ENCODE assay signal across 8 mouse cellular contexts in genomic region chr13:48552181-48553090, GRCm38 (mm10). TPM values are rescaled to one million over a fixed set of nuclear protein-coding genes. Genes with fewer than 3 reads are reported as not detected.
A peak's percentile ranks its signal among the peaks of the same experiment; 100 is the strongest.
DNase-seq lines count a peak whose midpoint lies in the region; ATAC-seq and TF ChIP-seq lines count a peak whose summit lies in the region.

No protein-coding gene starts in this region.

- ATAC-seq in embryonic facial prominence, embryonic 15.5 days (ENCODE audit: insufficient number of reproducible peaks, low FRiP score, low TSS enrichment, low read depth) = peak; percentile 90
- peak; percentile 63 for ATAC-seq in kidney, postnatal 0 days (replicated peaks; ENCODE audit: low FRiP score, low read depth)

- peak; percentile 91 for DNase-seq in 3134 (ENCODE audit: extremely low read depth, insufficient read length, low spot score)
- DNase-seq in adrenal gland, adult 18-20 months (ENCODE audit: low spot score in 2 of 2) = peak; percentile 83 to 88
- DNase-seq in heart, embryonic 10.5 days (ENCODE audit: low spot score) = peak; percentile 79
- peak; percentile 86 for DNase-seq in kidney, postnatal 0 days (ENCODE audit: low spot score)
- peak; percentile 98 for DNase-seq in liver, adult 2 months (ENCODE audit: extremely low read depth, low read depth, low spot score)
- DNase-seq in natural killer cell, adult 2 months (ENCODE audit: low spot score in 2 of 2) = no peak

- 0 out of 2 replicates have a peak, but pooled peaks have one; percentile 43 for TF ChIP-seq POLR2A in liver, adult 2 months (IDR thresholded peaks at IDR 0.05; ENCODE audit: extremely low read depth, insufficient read depth, low read length)
- TF ChIP-seq POLR2A in olfactory bulb, adult 2 months (IDR thresholded peaks at IDR 0.05; ENCODE audit: insufficient read depth, low read depth, low read length) = no peak

- H3K9me3 ChIP-seq in embryonic facial prominence, embryonic 15.5 days (replicated peaks) = no peaks in the 10 kb centered on the region
- H3K9me3 ChIP-seq in heart, embryonic 10.5 days = no peaks in the 10 kb centered on the region
- no peaks in the 10 kb centered on the region for H3K9me3 ChIP-seq in kidney, postnatal 0 days (replicated peaks; ENCODE audit: low read length)

- no peak for TF ChIP-seq CTCF in kidney, postnatal 0 days (IDR thresholded peaks at IDR 0.05; ENCODE audit: low read depth)
- TF ChIP-seq CTCF in liver, adult 2 months (IDR thresholded peaks at IDR 0.05; ENCODE audit: low read depth, low read length) = 0 out of 2 replicates have a peak, but pooled peaks have one; percentile 5
- no peak for TF ChIP-seq CTCF in olfactory bulb, adult 2 months (IDR thresholded peaks at IDR 0.05; ENCODE audit: insufficient read depth, low read depth, low read length)

- H3K4me1 ChIP-seq in embryonic facial prominence, embryonic 15.5 days = peaks cover 18% of the 10 kb centered on the region
- H3K4me1 ChIP-seq in heart, embryonic 10.5 days = peaks cover 20% of the 10 kb centered on the region
- 0 out of 2 replicates have a peak, but pooled peaks cover 3% of the 10 kb centered on the region for H3K4me1 ChIP-seq in kidney, postnatal 0 days (replicated peaks; ENCODE audit: insufficient read depth, low read length)
- peaks cover 1% of the 10 kb centered on the region; the same call in 1 of the 2 replicates for H3K4me1 ChIP-seq in liver, adult 2 months (ENCODE audit: control insufficient read depth, insufficient read depth, low read length)
- H3K4me1 ChIP-seq in olfactory bulb, adult 2 months (ENCODE audit: control insufficient read depth, insufficient read depth, low read length) = peaks cover 11% of the 10 kb centered on the region

- H3K27ac ChIP-seq in embryonic facial prominence, embryonic 15.5 days (replicated peaks) = peak overlapping the region; percentile 94
- peak overlapping the region; percentile 78 for H3K27ac ChIP-seq in heart, embryonic 10.5 days
- H3K27ac ChIP-seq in kidney, postnatal 0 days = peak overlapping the region; percentile 88
- peak overlapping the region; percentile 59 for H3K27ac ChIP-seq in liver, adult 2 months (replicated peaks; ENCODE audit: insufficient read depth, low read depth, low read length)
- H3K27ac ChIP-seq in olfactory bulb, adult 2 months (ENCODE audit: insufficient read depth, low read depth, low read length) = peak overlapping the region; percentile 90

- H3K27me3 ChIP-seq in embryonic facial prominence, embryonic 15.5 days = no peaks in the 10 kb centered on the region
- H3K27me3 ChIP-seq in heart, embryonic 10.5 days (ENCODE audit: insufficient read depth, poor library complexity, severe bottlenecking) = no peaks in the 10 kb centered on the region
- H3K27me3 ChIP-seq in kidney, postnatal 0 days (ENCODE audit: insufficient read depth, low read length) = no peaks in the 10 kb centered on the region
- H3K27me3 ChIP-seq in liver, adult 2 months (ENCODE audit: control insufficient read depth, insufficient read depth, low read length) = no peaks in the 10 kb centered on the region

- H3K9ac ChIP-seq in embryonic facial prominence, embryonic 15.5 days = no peak overlapping the region
- peak overlapping the region; percentile 42; the same call in 1 of the 2 replicates for H3K9ac ChIP-seq in kidney, postnatal 0 days (ENCODE audit: low read depth, low read length)
- peak overlapping the region; percentile 75 for H3K9ac ChIP-seq in liver, adult 2 months (ENCODE audit: low read depth, low read length)

- H3K4me3 ChIP-seq in embryonic facial prominence, embryonic 15.5 days (replicated peaks) = peak overlapping the region; percentile 20
- H3K4me3 ChIP-seq in heart, embryonic 10.5 days = no peak overlapping the region
- H3K4me3 ChIP-seq in kidney, postnatal 0 days (replicated peaks; ENCODE audit: low read depth, low read length) = 0 out of 2 replicates have a peak overlapping the region, but pooled peaks have one; percentile 13
- H3K4me3 ChIP-seq in liver, adult 2 months (ENCODE audit: insufficient read depth, low read depth, low read length) = peak overlapping the region; percentile 64
- H3K4me3 ChIP-seq in olfactory bulb, adult 2 months (ENCODE audit: insufficient read depth, low read depth, low read length) = peak overlapping the region; percentile 19

- WGBS in embryonic facial prominence, embryonic 15.5 days = 41% methylated on average over 21 of the region's 21 CpGs
- WGBS in heart, embryonic 10.5 days = 66% methylated on average over 21 of the region's 21 CpGs
- WGBS in kidney, postnatal 0 days = 38% methylated on average over 21 of the region's 21 CpGs
- WGBS in liver, adult 2 months = 7% methylated on average over 21 of the region's 21 CpGs
- WGBS in olfactory bulb, adult 2 months = 11% methylated on average over 21 of the region's 21 CpGs

- H3K4me2 ChIP-seq in embryonic facial prominence, embryonic 15.5 days (replicated peaks) = peak overlapping the region; percentile 39
- peak overlapping the region; percentile 46 for H3K4me2 ChIP-seq in kidney, postnatal 0 days (ENCODE audit: low read length)

- no peaks in the 10 kb centered on the region for H3K79me2 ChIP-seq in liver, adult 2 months (ENCODE audit: control insufficient read depth, insufficient read depth, low read length)

- no peaks in the 10 kb centered on the region for H3K36me3 ChIP-seq in embryonic facial prominence, embryonic 15.5 days
- no peaks in the 10 kb centered on the region for H3K36me3 ChIP-seq in heart, embryonic 10.5 days
- no peaks in the 10 kb centered on the region for H3K36me3 ChIP-seq in kidney, postnatal 0 days (ENCODE audit: insufficient read depth, low read length)
- H3K36me3 ChIP-seq in liver, adult 2 months (ENCODE audit: control insufficient read depth, insufficient read depth, low read length) = no peaks in the 10 kb centered on the region

RNA-seq across cellular contexts. Expression of gene A830005F24Rik, which starts 39.1 kb away (rescaled TPM):
- not detected for total RNA-seq in adrenal gland, adult 18-20 months (2021)
- 1.5 and 1.7 TPM in 2 replicates for polyA plus RNA-seq in embryonic facial prominence, embryonic 15.5 days (2015; fragmentation: Nextera tagmentation; extraction: Ambion mirVana)
- polyA plus RNA-seq in heart, embryonic 10.5 days (2016; fragmentation: Nextera tagmentation; extraction: Ambion mirVana) = 1.6 and 2.0 TPM in 2 replicates
- polyA plus RNA-seq in kidney, postnatal 0 days (2015; fragmentation: Nextera tagmentation; extraction: Ambion mirVana) = 0.64 and 1.1 TPM in 2 replicates
- total RNA-seq in liver, adult 2 months (2014; rRNA removed) = not detected in 2 replicates
- polyA plus RNA-seq in liver, adult 2 months (2012; rRNA removed) = not detected in 2 replicates
- polyA plus RNA-seq in olfactory bulb, adult 2 months (2012; ENCODE audit: insufficient read depth, insufficient read length, low replicate concordance, missing spikeins) = not detected in 2 replicates

RNA-seq across cellular contexts. Expression of gene Zfp169, which starts 39.2 kb away (rescaled TPM):
- 1 to 10 TPM; 7.2 to 7.4 TPM for total RNA-seq in adrenal gland, adult 18-20 months (2021)
- 4.0 and 4.9 TPM in 2 replicates for polyA plus RNA-seq in embryonic facial prominence, embryonic 15.5 days (2015; fragmentation: Nextera tagmentation; extraction: Ambion mirVana)
- 2.7 and 3.6 TPM in 2 replicates for polyA plus RNA-seq in heart, embryonic 10.5 days (2016; fragmentation: Nextera tagmentation; extraction: Ambion mirVana)
- 2.2 TPM in 2 replicates for polyA plus RNA-seq in kidney, postnatal 0 days (2015; fragmentation: Nextera tagmentation; extraction: Ambion mirVana)
- total RNA-seq in liver, adult 2 months (2014; rRNA removed) = 5.8 and 7.6 TPM in 2 replicates
- 3.0 and 3.1 TPM in 2 replicates for polyA plus RNA-seq in liver, adult 2 months (2012; rRNA removed)
- not detected in 2 replicates for polyA plus RNA-seq in olfactory bulb, adult 2 months (2012; ENCODE audit: insufficient read depth, insufficient read length, low replicate concordance, missing spikeins)

Comparison
In these comparisons a context has a peak if more than half of its experiments do, and no peak if none do; other contexts are left out.
1. DNase-seq: peak in 3134 (single experiment), adrenal gland, adult 18-20 months (2 of 2), heart, embryonic 10.5 days (single experiment), kidney, postnatal 0 days (single experiment) and liver, adult 2 months (single experiment); none in natural killer cell, adult 2 months (0 of 2).
2. Peak in every context shown above with its lines, with median percentiles within 50 percentile points of each other: H3K27ac ChIP-seq.